Mouse (Mus musculus) urinary bladder, postnatal 4 days (tissue): ENCODE data around the gene Mybphl.
A peak's percentile ranks its signal among the peaks of the same experiment; 100 is the strongest.

ENCODE experiments used
- DNase-seq, 2 experiments: peaks; one replicate each; pipeline ENCODE4 v3.0.0; 2021 to 2022; ENCODE audit warnings: low spot score in 2 of 2

Gene Mybphl

GRCm38 (mm10) chr3:108372274-108372673 is 7.6 kb downstream of the Mybphl start:
- DNase-seq, result no peak

- DNase-seq, result no peak
Observed at GRCm38 (mm10) chr3:108372691-108373090, 8.0 kb downstream of the Mybphl start.

- no peak for DNase-seq
Observed at GRCm38 (mm10) chr3:108378875-108379663, 14.4 kb downstream of the Mybphl start.

GRCm38 (mm10) chr3:108380695-108381094 is 16.0 kb downstream of the Mybphl start:
- no peak for DNase-seq

- peak in 1 of 2 experiments; percentile 49 for DNase-seq
Observed at GRCm38 (mm10) chr3:108381945-108382875, 17.5 kb downstream of the Mybphl start.

- DNase-seq, result peak; percentile 78 to 90
Observed at GRCm38 (mm10) chr3:108383485-108384354, 19.0 kb downstream of the Mybphl start, which contains the start of gene Psrc1. Gene Psrc1 (plus strand): TSS chr3:108383839.

GRCm38 (mm10) chr3:108384425-108384824 is 19.7 kb downstream of the Mybphl start:
- DNase-seq, result no peak

- DNase-seq, result no peak
Observed at GRCm38 (mm10) chr3:108386186-108386585, 21.5 kb downstream of the Mybphl start.

- peak; percentile 90 to 96 for DNase-seq
Observed at GRCm38 (mm10) chr3:108389111-108389545, 24.4 kb downstream of the Mybphl start.

GRCm38 (mm10) chr3:108392299-108392698 is 27.6 kb downstream of the Mybphl start:
- no peak for DNase-seq

GRCm38 (mm10) chr3:108392793-108393192 is 28.1 kb downstream of the Mybphl start:
- no peak for DNase-seq

- DNase-seq, result no peak
Observed at GRCm38 (mm10) chr3:108398281-108398680, 33.6 kb downstream of the Mybphl start.

GRCm38 (mm10) chr3:108400442-108400841 is 35.7 kb downstream of the Mybphl start:
- DNase-seq, result no peak

- peak; percentile 84 to 91 for DNase-seq
Observed at GRCm38 (mm10) chr3:108401692-108402527, 37.2 kb downstream of the Mybphl start.

GRCm38 (mm10) chr3:108402528-108402920 is 37.8 kb downstream of the Mybphl start:
- DNase-seq, result no peak

GRCm38 (mm10) chr3:108405536-108406305 is 41.0 kb downstream of the Mybphl start:
- no peak for DNase-seq

GRCm38 (mm10) chr3:108406306-108406885 is 41.7 kb downstream of the Mybphl start:
- DNase-seq, result no peak

- no peak for DNase-seq
Observed at GRCm38 (mm10) chr3:108408517-108409008, 43.9 kb downstream of the Mybphl start.
